Comparison of ENCODE assay signal across 9 mouse cellular contexts in the genomic region with DNA sequence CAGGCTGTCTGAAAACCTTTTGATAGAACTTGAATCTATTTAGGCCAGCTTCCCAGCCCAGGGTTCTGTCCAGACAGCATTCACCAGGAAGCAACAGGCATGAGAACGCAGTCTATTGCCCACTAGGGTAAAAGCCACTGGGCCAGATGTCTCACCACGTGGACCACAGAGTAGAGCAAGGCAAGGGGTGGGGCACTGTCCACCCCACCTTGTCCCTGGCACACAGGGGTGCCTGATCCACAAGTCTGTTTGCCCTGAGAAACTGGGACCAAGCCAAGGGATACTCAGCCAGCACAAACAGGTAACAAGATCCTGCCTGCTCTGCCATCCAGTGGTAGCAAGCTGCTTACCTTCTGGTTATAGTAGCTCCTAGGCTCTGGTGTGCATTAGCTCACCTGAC.
A peak's percentile ranks its signal among the peaks of the same experiment; 100 is the strongest.
DNase-seq lines count a peak whose midpoint lies in the region; ATAC-seq and TF ChIP-seq lines count a peak whose summit lies in the region.
"Had no signal": no experiment of that assay in that cellular context is flagged by ENCODE, and none has a peak within 500 bp of the region (broad histone marks: within the 10 kb centered on the region; RNA-seq: fewer than 3 reads in every experiment).

No protein-coding gene starts in this region.

- 49% methylated on average over 2 of the region's 2 CpGs for WGBS in hindbrain, postnatal 0 days
- 58% methylated on average over 2 of the region's 2 CpGs for WGBS in hindbrain, embryonic 16.5 days
- 14% methylated on average over 2 of the region's 2 CpGs for WGBS in small intestine, adult 2 months
- 83% methylated on average over 2 of the region's 2 CpGs for whole genome bisulfite sequencing in midbrain, embryonic 13.5 days

- no peak overlapping the region for H3K4me3 ChIP-seq in hindbrain, postnatal 0 days (ENCODE audit: low read length)
- no peak overlapping the region for H3K4me3 ChIP-seq in hindbrain, embryonic 16.5 days (ENCODE audit: low read length)
- H3K4me3 ChIP-seq in small intestine, adult 2 months (ENCODE audit: low read depth, low read length), result no peak overlapping the region
- H3K4me3 ChIP-seq in midbrain, embryonic 13.5 days (replicated peaks), result no peak overlapping the region
- H3K4me3 ChIP-seq: lung, embryonic 15.5 days had no signal

- TF ChIP-seq CTCF in hindbrain, postnatal 0 days (IDR thresholded peaks at IDR 0.05; ENCODE audit: low read depth), result peak; percentile 27
- TF ChIP-seq CTCF in small intestine, adult 2 months (IDR thresholded peaks at IDR 0.05; ENCODE audit: extremely low read depth, insufficient read length, insufficient replicate concordance, low read depth, low read length), result peak; percentile 46; the same call in 1 of the 2 replicates

- no peak overlapping the region for H3K27ac ChIP-seq in hindbrain, postnatal 0 days
- H3K27ac ChIP-seq in hindbrain, embryonic 16.5 days (ENCODE audit: low read depth, low read length), result no peak overlapping the region
- H3K27ac ChIP-seq in small intestine, adult 2 months (ENCODE audit: insufficient read depth, low read depth, low read length), result no peak overlapping the region
- no peak overlapping the region for H3K27ac ChIP-seq in midbrain, embryonic 13.5 days
- H3K27ac ChIP-seq: lung, embryonic 15.5 days had no signal

- no peaks in the 10 kb centered on the region for H3K36me3 ChIP-seq in hindbrain, postnatal 0 days (ENCODE audit: insufficient read depth, low read length)
- H3K36me3 ChIP-seq in hindbrain, embryonic 16.5 days (ENCODE audit: control insufficient read depth, insufficient read depth, low read length), result no peaks in the 10 kb centered on the region
- H3K36me3 ChIP-seq in small intestine, adult 2 months (ENCODE audit: control insufficient read depth, insufficient read depth, low read length), result no peaks in the 10 kb centered on the region
- H3K36me3 ChIP-seq in midbrain, embryonic 13.5 days, result no peaks in the 10 kb centered on the region
- H3K36me3 ChIP-seq: lung, embryonic 15.5 days had no signal

- no peak for ATAC-seq in hindbrain, postnatal 0 days
- ATAC-seq in hindbrain, embryonic 16.5 days, result no peak
- ATAC-seq in midbrain, embryonic 13.5 days, result no peak

- no peak overlapping the region for H3K9ac ChIP-seq in hindbrain, postnatal 0 days (replicated peaks; ENCODE audit: low read length)
- no peak overlapping the region for H3K9ac ChIP-seq in hindbrain, embryonic 16.5 days (ENCODE audit: low read depth, low read length)
- no peak overlapping the region for H3K9ac ChIP-seq in midbrain, embryonic 13.5 days (replicated peaks)
- H3K9ac ChIP-seq: lung, embryonic 15.5 days had no signal

- no peak overlapping the region for H3K4me2 ChIP-seq in hindbrain, postnatal 0 days (ENCODE audit: low read depth, low read length)
- no peak overlapping the region for H3K4me2 ChIP-seq in hindbrain, embryonic 16.5 days (ENCODE audit: low read length)
- no peak overlapping the region for H3K4me2 ChIP-seq in midbrain, embryonic 13.5 days (replicated peaks)
- H3K4me2 ChIP-seq: lung, embryonic 15.5 days had no signal

- no peaks in the 10 kb centered on the region for H3K27me3 ChIP-seq in hindbrain, postnatal 0 days (ENCODE audit: insufficient read depth, low read length)
- no peaks in the 10 kb centered on the region for H3K27me3 ChIP-seq in hindbrain, embryonic 16.5 days (replicated peaks; ENCODE audit: control insufficient read depth, insufficient read depth, low read length)
- H3K27me3 ChIP-seq in small intestine, adult 2 months (ENCODE audit: control insufficient read depth, insufficient read depth, low read length), result no peaks in the 10 kb centered on the region
- H3K27me3 ChIP-seq in midbrain, embryonic 13.5 days, result no peaks in the 10 kb centered on the region
- H3K27me3 ChIP-seq: lung, embryonic 15.5 days had no signal

- H3K4me1 ChIP-seq in hindbrain, postnatal 0 days (ENCODE audit: insufficient read depth, low read length), result no peaks in the 10 kb centered on the region
- no peaks in the 10 kb centered on the region for H3K4me1 ChIP-seq in hindbrain, embryonic 16.5 days (ENCODE audit: control insufficient read depth, insufficient read depth, low read depth, low read length)
- H3K4me1 ChIP-seq in small intestine, adult 2 months (ENCODE audit: control insufficient read depth, insufficient read depth, insufficient read length, low read length), result peaks cover 5% of the 10 kb centered on the region; the same call in 1 of the 2 replicates
- H3K4me1 ChIP-seq in midbrain, embryonic 13.5 days (replicated peaks), result no peaks in the 10 kb centered on the region
- H3K4me1 ChIP-seq: lung, embryonic 15.5 days had no signal

- TF ChIP-seq POLR2A in small intestine, adult 2 months (IDR thresholded peaks at IDR 0.05; ENCODE audit: low read depth, low read length), result no peak

- no peaks in the 10 kb centered on the region for H3K9me3 ChIP-seq in hindbrain, postnatal 0 days (ENCODE audit: low read length)
- H3K9me3 ChIP-seq in hindbrain, embryonic 16.5 days (ENCODE audit: control insufficient read depth, low read length), result no peaks in the 10 kb centered on the region
- H3K9me3 ChIP-seq in midbrain, embryonic 13.5 days, result peaks cover 9% of the 10 kb centered on the region
- H3K9me3 ChIP-seq: lung, embryonic 15.5 days had no signal

- DNase-seq in hindbrain, postnatal 0 days (ENCODE audit: low spot score), result no peak
- peak; percentile 100 for DNase-seq in fat pad, adult 2 months (ENCODE audit: extremely low read depth, low read depth, low spot score)
- DNase-seq in kidney, adult 8-10 months, result peak; percentile 75 to 86
- DNase-seq in neural tube, embryonic 10.5 days (ENCODE audit: extremely low spot score, low spot score), result no peak
- DNase-seq in yolk sac, embryonic 10.5 days (ENCODE audit: low spot score), result no peak

Comparison
In these comparisons a context has a peak if more than half of its experiments do, and no peak if none do; other contexts are left out.
1. DNase-seq: peak in fat pad, adult 2 months (single experiment) and kidney, adult 8-10 months (2 of 2); none in hindbrain, postnatal 0 days (single experiment), neural tube, embryonic 10.5 days (single experiment) and yolk sac, embryonic 10.5 days (single experiment).